Mouse (Mus musculus): Measurements from ENCODE around the gene Commd1.
A peak's percentile ranks its signal among the peaks of the same experiment; 100 is the strongest.

- TF ChIP-seq CTCF (IDR thresholded peaks at IDR 0.05 in 2 of 3, conservative IDR thresholded peaks at IDR 0.05 in 1 of 3; ENCODE audit: control insufficient read depth in 1 of 3, insufficient read depth in 1 of 3, low read depth in 2 of 3, low read length in 3 of 3, poor library complexity in 1 of 3, severe bottlenecking in 1 of 3) (peak; percentile 40 to 74 (median 62)), EP300 (IDR thresholded peaks at IDR 0.05; ENCODE audit: low read depth in 1 of 2, low read length in 2 of 2) (no peak)
These were observed 32.1 kb downstream of the Commd1 start for GRCm38 (mm10) chr11:22950131-22950530.
